Mouse (Mus musculus) ES-Bruce4 (cell line): Measurements from ENCODE around the gene Tubd1. TPM values are rescaled to one million over a fixed set of nuclear protein-coding genes. Genes with fewer than 3 reads are reported as not detected.
A peak's percentile ranks its signal among the peaks of the same experiment; 100 is the strongest.

Source experiments
- H3K27ac ChIP-seq: 2 replicates; pipeline ENCODE4 v1.5.1; 2012; ENCODE audit warnings: low read length, inconsistent platforms; ENCODE audit not compliant: insufficient read depth
- H3K27me3 ChIP-seq: 2 replicates; pipeline ENCODE4 v1.6.1; 2012; ENCODE audit warnings: mild to moderate bottlenecking, low read length, inconsistent platforms; ENCODE audit not compliant: control insufficient read depth, poor library complexity, insufficient read depth, severe bottlenecking
- H3K36me3 ChIP-seq: 2 replicates; pipeline ENCODE4 v1.6.1; 2012; ENCODE audit warnings: inconsistent platforms, mild to moderate bottlenecking, low read length, moderate library complexity; ENCODE audit not compliant: control insufficient read depth, poor library complexity, insufficient read depth, severe bottlenecking
- H3K4me1 ChIP-seq: one replicate; pipeline ENCODE4 v1.8.1; 2011; ENCODE audit warnings: low read length; ENCODE audit not compliant: control insufficient read depth, insufficient read depth
- H3K4me3 ChIP-seq: 2 replicates; pipeline ENCODE4 v1.5.1; 2011; ENCODE audit warnings: low read depth, mild to moderate bottlenecking, low read length
- H3K9ac ChIP-seq: 2 replicates; pipeline ENCODE4 v1.6.1; 2012; ENCODE audit warnings: low read depth, mild to moderate bottlenecking, inconsistent platforms; ENCODE audit not compliant: poor library complexity, severe bottlenecking
- H3K9me3 ChIP-seq: replicated peaks from 2 replicates; pipeline ENCODE4 v1.6.1; 2012; ENCODE audit warnings: mild to moderate bottlenecking, low read length, inconsistent platforms; ENCODE audit not compliant: control insufficient read depth, poor library complexity, insufficient read depth, severe bottlenecking
- CTCF ChIP-seq: IDR thresholded peaks from one replicate; pipeline ENCODE4 v1.8.1; 2011; ENCODE audit warnings: low read depth, low read length
- EP300 ChIP-seq: IDR thresholded peaks from 2 replicates; pipeline ENCODE4 v1.6.1; 2011; ENCODE audit warnings: low read depth, low read length; ENCODE audit not compliant: insufficient read depth
- POLR2A ChIP-seq: IDR thresholded peaks from one replicate; pipeline ENCODE4 v1.8.1; 2011; ENCODE audit warnings: low read length; ENCODE audit not compliant: insufficient read depth
- polyA plus RNA-seq: library from polyadenylated mRNA; stranded (reverse); fragments of >200 nt; gene quantifications from 2 replicates; pipeline ENCODE4 v1.2.4, GENCODE M21; 2011; ENCODE audit warnings: low read depth; ENCODE audit not compliant: missing spikeins, insufficient read depth, insufficient read length

The Tubd1 gene
- polyA plus RNA-seq, result 9.7 and 12.1 TPM in 2 replicates

DNA sequence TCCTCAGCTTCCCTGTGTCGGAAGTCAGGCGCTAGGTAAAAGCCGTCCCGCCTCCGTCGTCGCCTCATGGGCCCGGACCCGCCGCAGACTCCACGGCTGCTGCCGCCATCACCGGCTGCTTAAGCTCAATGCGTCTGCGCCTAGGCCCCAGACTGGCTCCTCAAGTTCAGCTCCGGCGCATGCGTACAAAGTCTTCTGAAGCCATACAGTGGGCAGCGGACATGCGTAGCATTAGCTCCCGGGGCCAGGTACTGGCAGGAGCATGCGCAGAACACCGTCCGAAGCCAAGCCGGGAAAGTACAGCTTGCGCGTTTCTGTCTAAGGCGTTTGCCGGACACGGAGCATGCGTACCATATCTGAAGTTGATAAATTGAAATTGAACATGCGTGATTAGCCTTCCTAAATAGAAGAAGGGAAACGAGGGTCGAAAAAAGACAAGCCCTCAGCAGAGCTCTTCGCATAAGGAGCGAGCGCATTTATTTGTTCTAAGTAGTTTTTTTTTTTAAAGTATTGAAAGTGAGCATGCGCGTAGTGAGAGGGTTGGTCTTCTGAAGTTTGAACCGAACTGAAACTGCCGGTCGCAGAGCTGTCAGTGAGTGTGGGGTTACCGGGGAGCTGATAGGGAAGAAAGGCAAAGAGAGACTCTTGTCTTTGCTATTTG lies at the start of gene Tubd1, which contains the start of gene Rps6kb1:
Gene Tubd1, plus strand, starts transcription at position 353 of the 661 bp plus-strand sequence.
Gene Rps6kb1, minus strand, starts transcription at position 167 of the 661 bp plus-strand sequence.
- H3K27me3 ChIP-seq, result no peaks in the 10 kb centered on the region
- H3K4me3 ChIP-seq, result peak within 1 kb of the TSS; percentile 92
- H3K36me3 ChIP-seq, result 0 out of 2 replicates have a peak, but pooled peaks cover 4% of the 10 kb centered on the region
- no peaks in the 10 kb centered on the region for H3K4me1 ChIP-seq
- peak within 1 kb of the TSS; percentile 92 for H3K9ac ChIP-seq
- no peaks in the 10 kb centered on the region for H3K9me3 ChIP-seq
- H3K27ac ChIP-seq, result no peak within 1 kb of the TSS
- no peak for TF ChIP-seq CTCF
- TF ChIP-seq POLR2A, result peak; percentile 79

DNA sequence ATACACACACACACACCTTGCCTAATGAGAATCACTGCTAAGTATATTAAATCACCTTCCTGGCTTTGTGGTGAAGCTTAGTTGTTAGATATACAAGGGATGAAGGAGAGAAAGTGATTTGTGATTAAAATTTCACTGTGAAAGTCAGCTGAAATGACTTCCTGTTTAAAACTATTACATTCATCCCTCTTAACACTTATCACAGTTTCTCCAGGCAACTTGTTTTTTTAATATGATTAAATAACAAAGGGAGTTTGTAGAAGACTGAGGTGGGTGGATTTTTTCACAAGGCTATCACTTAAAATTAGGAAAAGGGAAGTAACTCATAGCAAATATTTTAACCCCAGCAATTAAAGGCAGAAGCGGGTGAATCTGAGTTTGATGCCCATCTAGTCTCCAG lies 47.4 kb upstream of the Tubd1 start:
- Histone ChIP-seq H3K9me3 (no peaks in the 10 kb centered on the region), H3K27ac (no peak overlapping the region), H3K27me3 (no peaks in the 10 kb centered on the region), H3K9ac (no peak overlapping the region), H3K4me1 (peaks cover 5% of the 10 kb centered on the region), H3K4me3 (no peak overlapping the region), H3K36me3 (peaks cover 17% of the 10 kb centered on the region)
- TF ChIP-seq CTCF (no peak), POLR2A (no peak), EP300 (no peak)

DNA sequence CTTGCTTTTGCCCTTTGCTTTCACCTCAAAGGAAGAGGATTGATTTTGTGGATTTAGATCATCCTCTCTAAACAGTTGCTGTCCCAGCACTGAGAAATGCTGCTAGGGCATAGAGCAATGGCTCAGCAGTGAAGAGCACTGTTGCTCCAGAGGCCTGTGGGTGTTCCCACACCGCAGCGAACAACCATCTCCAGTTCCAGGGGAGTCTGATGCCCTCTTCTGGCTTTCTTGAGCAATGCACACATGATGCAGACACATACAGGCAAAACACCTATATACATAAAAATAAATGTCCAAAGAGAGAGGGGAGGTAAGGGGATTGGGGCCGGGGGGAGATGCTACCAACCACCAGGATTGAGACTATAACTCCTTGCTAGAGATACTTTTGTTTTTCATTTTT lies 46.9 kb upstream of the Tubd1 start:
- Histone ChIP-seq H3K4me1 (peaks cover 5% of the 10 kb centered on the region), H3K9ac (no peak overlapping the region), H3K9me3 (no peaks in the 10 kb centered on the region), H3K27me3 (no peaks in the 10 kb centered on the region), H3K27ac (peak overlapping the region; percentile 42; the same call in 1 of the 2 replicates), H3K4me3 (no peak overlapping the region), H3K36me3 (peaks cover 17% of the 10 kb centered on the region)
- no peak for TF ChIP-seq EP300
- no peak for TF ChIP-seq POLR2A
- peak; percentile 66 for TF ChIP-seq CTCF

DNA sequence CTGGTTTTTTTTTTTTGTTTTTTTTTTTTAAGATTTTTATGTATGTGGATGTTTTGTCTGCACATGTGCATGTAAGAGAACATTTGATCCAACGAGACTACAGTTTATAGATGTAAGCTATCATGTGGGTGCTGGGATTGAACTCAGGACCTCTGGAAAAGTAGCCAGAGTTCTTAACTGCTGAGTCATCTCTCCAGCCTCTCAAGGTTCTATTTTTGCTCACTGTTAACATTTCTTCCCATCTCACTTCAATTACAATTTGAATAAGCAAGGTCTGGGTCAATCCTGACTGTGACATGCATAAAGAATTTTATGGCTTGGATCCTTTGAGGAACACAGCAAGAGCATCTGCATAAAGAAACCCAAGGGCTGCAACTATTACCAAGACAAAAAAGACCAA lies 44.0 kb upstream of the Tubd1 start:
- H3K36me3 ChIP-seq, result peaks cover 14% of the 10 kb centered on the region
- H3K4me1 ChIP-seq, result peaks cover 5% of the 10 kb centered on the region
- no peak overlapping the region for H3K4me3 ChIP-seq
- H3K9ac ChIP-seq, result peak overlapping the region; percentile 44; the same call in 1 of the 2 replicates
- no peaks in the 10 kb centered on the region for H3K27me3 ChIP-seq
- peak overlapping the region; percentile 94 for H3K27ac ChIP-seq
- TF ChIP-seq EP300 (no peak), POLR2A (no peak), CTCF (no peak)
- H3K9me3 ChIP-seq, result no peaks in the 10 kb centered on the region

DNA sequence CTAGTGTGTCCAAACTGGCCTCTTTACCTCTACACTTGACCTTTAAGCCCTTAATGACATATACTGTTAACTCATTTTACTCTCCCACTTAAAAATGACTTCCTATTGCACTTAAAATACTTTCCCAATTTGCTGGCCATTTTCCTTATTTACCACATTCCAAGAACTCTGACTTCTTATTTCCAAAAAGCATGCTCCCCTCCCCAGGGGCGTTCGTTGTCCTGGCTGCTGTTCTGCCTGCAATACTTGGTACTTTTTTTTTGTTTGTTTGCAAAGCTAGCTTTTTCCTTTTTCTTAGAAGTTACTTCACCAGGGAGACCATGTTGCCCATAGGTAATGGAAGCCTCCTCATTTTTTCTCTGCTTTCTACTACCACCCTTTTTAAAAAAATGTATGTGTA lies 41.7 kb upstream of the Tubd1 start:
- peaks cover 5% of the 10 kb centered on the region for H3K4me1 ChIP-seq
- no peak overlapping the region for H3K4me3 ChIP-seq
- H3K9me3 ChIP-seq, result no peaks in the 10 kb centered on the region
- peaks cover 26% of the 10 kb centered on the region for H3K36me3 ChIP-seq
- no peak overlapping the region for H3K27ac ChIP-seq
- H3K27me3 ChIP-seq, result no peaks in the 10 kb centered on the region
- TF ChIP-seq CTCF, result no peak
- TF ChIP-seq POLR2A, result no peak
- TF ChIP-seq EP300, result no peak
- H3K9ac ChIP-seq, result no peak overlapping the region

DNA sequence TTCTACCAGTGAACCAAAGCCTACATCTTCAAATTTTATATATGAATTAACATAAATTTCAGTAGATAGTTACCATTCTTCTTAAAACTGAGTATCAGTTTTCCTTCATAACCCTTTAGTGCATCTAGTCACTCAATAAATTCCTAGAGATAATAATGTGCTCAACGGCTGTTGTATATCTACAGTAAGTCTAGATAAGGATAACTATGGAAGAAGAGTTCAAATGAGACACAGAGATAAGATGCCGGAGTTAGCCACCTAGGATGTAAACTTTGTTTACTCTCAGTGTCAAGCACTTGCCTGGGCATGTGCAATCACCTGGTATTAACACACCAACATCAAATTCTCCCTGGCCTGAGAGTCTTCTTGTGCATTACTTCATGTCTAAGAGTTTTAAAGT lies 37.5 kb upstream of the Tubd1 start:
- Histone ChIP-seq H3K9ac (no peak overlapping the region), H3K4me1 (no peaks in the 10 kb centered on the region), H3K9me3 (no peaks in the 10 kb centered on the region), H3K27me3 (no peaks in the 10 kb centered on the region), H3K4me3 (no peak overlapping the region), H3K36me3 (peaks cover 52% of the 10 kb centered on the region), H3K27ac (peak overlapping the region; percentile 83)
- TF ChIP-seq EP300 (no peak), POLR2A (no peak), CTCF (no peak)
